Mouse (Mus musculus) heart, postnatal 4 days (tissue): Measurements from ENCODE around the gene Fry. TPM values are rescaled to one million over a fixed set of nuclear protein-coding genes. Genes with fewer than 3 reads are reported as not detected.

ENCODE experiments used
- DNase-seq: peaks from one replicate; pipeline ENCODE4 v3.0.0; 2021
- total RNA-seq, 2 experiments: library from RNA; stranded (reverse); gene quantifications; 2 replicates each; pipeline ENCODE4 v1.2.3; 2021

The Fry gene
- total RNA-seq, 2 experiments from 2014 or later: 169 to 174 TPM

GRCm38 (mm10) chr5:150276611-150277010 is 158.2 kb downstream of the Fry start:
- peak; percentile 43 for DNase-seq

- DNase-seq: no peak
Measured at GRCm38 (mm10) chr5:150279387-150279786, 160.9 kb downstream of the Fry start.

GRCm38 (mm10) chr5:150281084-150281483 is 162.6 kb downstream of the Fry start:
- no peak for DNase-seq

- no peak for DNase-seq
Measured at GRCm38 (mm10) chr5:150282091-150282490, 163.6 kb downstream of the Fry start.

- DNase-seq: no peak
Measured at GRCm38 (mm10) chr5:150287949-150288348, 169.5 kb downstream of the Fry start.

GRCm38 (mm10) chr5:150289611-150290010 is 171.2 kb downstream of the Fry start:
- peak; percentile 47 for DNase-seq

- no peak for DNase-seq
Measured at GRCm38 (mm10) chr5:150290494-150291199, 172.2 kb downstream of the Fry start.

GRCm38 (mm10) chr5:150291216-150291615 is 172.8 kb downstream of the Fry start:
- DNase-seq: no peak

GRCm38 (mm10) chr5:150292186-150292585 is 173.7 kb downstream of the Fry start:
- DNase-seq: no peak

- DNase-seq: peak; percentile 59
Measured at GRCm38 (mm10) chr5:150294306-150294705, 175.9 kb downstream of the Fry start.

- peak; percentile 74 for DNase-seq
Measured at GRCm38 (mm10) chr5:150295096-150295495, 176.7 kb downstream of the Fry start.

GRCm38 (mm10) chr5:150298969-150299368 is 180.5 kb downstream of the Fry start:
- no peak for DNase-seq

GRCm38 (mm10) chr5:150302123-150302522 is 183.7 kb downstream of the Fry start:
- DNase-seq: no peak

- DNase-seq: no peak
Measured at GRCm38 (mm10) chr5:150302996-150303395, 184.6 kb downstream of the Fry start.

GRCm38 (mm10) chr5:150306497-150306896 is 188.1 kb downstream of the Fry start:
- no peak for DNase-seq

GRCm38 (mm10) chr5:150313229-150313628 is 194.8 kb downstream of the Fry start:
- no peak for DNase-seq

- DNase-seq: no peak
Measured at GRCm38 (mm10) chr5:150314582-150314981, 196.1 kb downstream of the Fry start.

GRCm38 (mm10) chr5:150325411-150325810 is 207.0 kb downstream of the Fry start:
- DNase-seq: no peak

- DNase-seq: no peak
Measured at GRCm38 (mm10) chr5:150328686-150329085, 210.2 kb downstream of the Fry start.

GRCm38 (mm10) chr5:150331821-150332220 is 213.4 kb downstream of the Fry start:
- peak; percentile 55 for DNase-seq

GRCm38 (mm10) chr5:150332810-150333209 is 214.4 kb downstream of the Fry start:
- no peak for DNase-seq

GRCm38 (mm10) chr5:150333328-150333731 is 214.9 kb downstream of the Fry start:
- peak; percentile 32 for DNase-seq

GRCm38 (mm10) chr5:150336451-150336850 is 218.0 kb downstream of the Fry start:
- peak; percentile 38 for DNase-seq

GRCm38 (mm10) chr5:150337696-150338095 is 219.3 kb downstream of the Fry start:
- no peak for DNase-seq

- no peak for DNase-seq
Measured at GRCm38 (mm10) chr5:150340944-150341343, 222.5 kb downstream of the Fry start.
